Mouse (Mus musculus) kidney, adult 2 months (tissue): ENCODE results near the gene Gm21409. TPM values are rescaled to one million over a fixed set of nuclear protein-coding genes. Genes with fewer than 3 reads are reported as not detected.
"Not testable (repeated sequence)": the region's sequence is repeated elsewhere in the genome, so short reads cannot be mapped to it uniquely, and the experiment has no call there.

Experiments
- DNase-seq: peaks from one replicate; pipeline ENCODE4 v3.0.0; 2021
- H3K27ac ChIP-seq: fragments of 200-500 bp; 2 replicates; pipeline ENCODE4 v1.5.1; 2012; ENCODE audit warnings: low read depth, low read length, control low read depth, inconsistent platforms; ENCODE audit not compliant: insufficient read depth
- H3K27me3 ChIP-seq: fragments of 200-500 bp; replicated peaks from 2 replicates; pipeline ENCODE4 v1.6.1; 2012; ENCODE audit warnings: mild to moderate bottlenecking, moderate library complexity, low read length, inconsistent platforms; ENCODE audit not compliant: control insufficient read depth, insufficient read depth
- H3K36me3 ChIP-seq: fragments of 200-500 bp; 2 replicates; pipeline ENCODE4 v1.6.1; 2012; ENCODE audit warnings: mild to moderate bottlenecking, moderate library complexity, low read length, inconsistent platforms; ENCODE audit not compliant: control insufficient read depth, insufficient read depth
- H3K4me1 ChIP-seq: fragments of 200-500 bp; 2 replicates; pipeline ENCODE4 v1.6.1; 2011; ENCODE audit warnings: low read length; ENCODE audit not compliant: control insufficient read depth, insufficient read depth
- H3K4me3 ChIP-seq: fragments of 200-500 bp; 2 replicates; pipeline ENCODE4 v1.5.1; 2011; ENCODE audit warnings: mild to moderate bottlenecking, low read depth, low read length, control low read depth; ENCODE audit not compliant: insufficient read depth
- WGBS: fragments of 180-500 bp; shearing (Covaris S2); methylation state at CpG from one replicate; pipeline ENCODE4 v1.1.7; 2018; 5-methylcytosine and 5-hydroxymethylcytosine counted together
- polyA plus RNA-seq: library from polyadenylated mRNA; depleted of rRNA; stranded (reverse); fragments of >200 nt; gene quantifications from 2 replicates; pipeline ENCODE4 v1.2.3, GENCODE M21; 2012; rRNA removed

Gene Gm21409
- polyA plus RNA-seq, result not detected in 2 replicates

- not testable (repeated sequence) for H3K27ac ChIP-seq, H3K4me1 ChIP-seq, H3K4me3 ChIP-seq, H3K27me3 ChIP-seq, H3K36me3 ChIP-seq, DNase-seq
- no CpG with 5 or more reads among the region's 6 CpGs for WGBS
Measured at GRCm38 (mm10) chrY:84746385-84746784, at the start of gene Gm21409. Gm21409 (plus strand) TSS chrY:84746685.

Other genes starting within 250 kb of the Gm21409 start
- gene Gm21394, start 181.8 kb upstream of the Gm21409 start, polyA plus RNA-seq, result not detected in 2 replicates